Mouse (Mus musculus): ENCODE measurements around the gene Sfxn2.

- TF ChIP-seq POLR2A (IDR thresholded peaks at IDR 0.05; ENCODE audit: insufficient read depth, low read length) (no peak), CTCF (IDR thresholded peaks at IDR 0.05; ENCODE audit: low read depth, low read length) (no peak), EP300 (IDR thresholded peaks at IDR 0.05; ENCODE audit: insufficient read depth, low read depth, low read length) (no peak)
Observed at GRCm38 (mm10) chr19:46548110-46548509, 25.1 kb upstream of the Sfxn2 start.

All from ES-Bruce4 (cell line).